Mouse (Mus musculus) kidney, embryonic 15.5 days (tissue): ENCODE measurements around the gene 6330409D20Rik. TPM values are rescaled to one million over a fixed set of nuclear protein-coding genes. Genes with fewer than 3 reads are reported as not detected.

Experiments used
- ATAC-seq: fragments of 200-750 bp; cut with Nextera tagmentation; replicated peaks from 2 replicates; pipeline ENCODE4 v1.8.0; 2017; ENCODE audit warnings: moderate TSS enrichment; ENCODE audit not compliant: low FRiP score
- H3K27ac ChIP-seq: fragments of 300-500 bp; sonication (generic); 2 replicates; pipeline ENCODE4 v1.5.1; 2015; ENCODE audit warnings: mild to moderate bottlenecking, inconsistent platforms
- H3K27me3 ChIP-seq: fragments of 300-500 bp; sonication (generic); 2 replicates; pipeline ENCODE4 v1.6.1; 2015; ENCODE audit warnings: inconsistent platforms
- H3K36me3 ChIP-seq: fragments of 300-500 bp; sonication (generic); 2 replicates; pipeline ENCODE4 v1.6.1; 2015; ENCODE audit warnings: inconsistent platforms
- H3K4me1 ChIP-seq: fragments of 300-500 bp; sonication (generic); 2 replicates; pipeline ENCODE4 v1.6.1; 2015; ENCODE audit warnings: inconsistent platforms
- H3K4me2 ChIP-seq: fragments of 300-500 bp; sonication (generic); 2 replicates; pipeline ENCODE4 v1.6.1; 2015; ENCODE audit warnings: moderate library complexity, mild to moderate bottlenecking, inconsistent platforms
- H3K4me3 ChIP-seq: fragments of 300-500 bp; sonication (generic); replicated peaks from 2 replicates; pipeline ENCODE4 v1.5.1; 2015; ENCODE audit warnings: mild to moderate bottlenecking, inconsistent platforms
- H3K9ac ChIP-seq: fragments of 300-500 bp; sonication (generic); 2 replicates; pipeline ENCODE4 v1.6.1; 2015; ENCODE audit warnings: mild to moderate bottlenecking, inconsistent platforms
- H3K9me3 ChIP-seq: fragments of 300-500 bp; sonication (generic); replicated peaks from 2 replicates; pipeline ENCODE4 v1.6.1; 2016; ENCODE audit warnings: inconsistent platforms
- WGBS: fragments of 180-500 bp; shearing (Covaris S2); methylation state at CpG from one replicate; pipeline ENCODE4 v1.1.7; 2015; ENCODE audit warnings: mixed read lengths; 5-methylcytosine and 5-hydroxymethylcytosine counted together
- polyA plus RNA-seq: library from polyadenylated mRNA; unstranded; fragments of >200 nt; fragmentation: Nextera tagmentation; extraction: Ambion mirVana; gene quantifications from 2 replicates; pipeline ENCODE4 v1.2.1, GENCODE M21; 2015

Gene 6330409D20Rik
- polyA plus RNA-seq, 1 experiment from 2014 or later: not detected

- Histone ChIP-seq H3K9ac (peak overlapping the region; percentile 26; the same call in 1 of the 2 replicates), H3K9me3 (no peaks in the 10 kb centered on the region), H3K27ac (peak overlapping the region; percentile 78), H3K4me2 (peak overlapping the region; percentile 71), H3K4me3 (peak overlapping the region; percentile 44), H3K4me1 (peaks cover 21% of the 10 kb centered on the region), H3K27me3 (no peaks in the 10 kb centered on the region), H3K36me3 (peaks cover 65% of the 10 kb centered on the region)
- WGBS: 11% methylated on average over 31 of the region's 31 CpGs
- ATAC-seq: peak; percentile 91
Measured at GRCm38 (mm10) chr2:32750887-32751664, 10.3 kb upstream of the 6330409D20Rik start.

- 76% methylated on average over 7 of the region's 7 CpGs for WGBS
- Histone ChIP-seq H3K27ac (no peak overlapping the region), H3K4me1 (peaks cover 21% of the 10 kb centered on the region), H3K9ac (no peak overlapping the region), H3K27me3 (no peaks in the 10 kb centered on the region), H3K36me3 (peaks cover 73% of the 10 kb centered on the region), H3K4me3 (no peak overlapping the region), H3K4me2 (no peak overlapping the region), H3K9me3 (no peaks in the 10 kb centered on the region)
- no peak for ATAC-seq
Measured at GRCm38 (mm10) chr2:32750199-32750598, 9.4 kb upstream of the 6330409D20Rik start.

- Histone ChIP-seq H3K36me3 (peaks cover 70% of the 10 kb centered on the region), H3K9me3 (no peaks in the 10 kb centered on the region), H3K4me3 (no peak overlapping the region), H3K4me1 (peaks cover 21% of the 10 kb centered on the region), H3K4me2 (no peak overlapping the region), H3K27me3 (no peaks in the 10 kb centered on the region), H3K27ac (no peak overlapping the region), H3K9ac (no peak overlapping the region)
- WGBS: 79% methylated on average over 16 of the region's 16 CpGs
- ATAC-seq: no peak
Measured at GRCm38 (mm10) chr2:32749082-32749481, 8.3 kb upstream of the 6330409D20Rik start.

GRCm38 (mm10) chr2:32744272-32744982 lies 3.6 kb upstream of the 6330409D20Rik start:
- H3K27ac ChIP-seq: no peak overlapping the region
- H3K9me3 ChIP-seq: no peaks in the 10 kb centered on the region
- H3K27me3 ChIP-seq: peaks cover 37% of the 10 kb centered on the region
- WGBS: 74% methylated on average over 15 of the region's 15 CpGs
- H3K4me2 ChIP-seq: no peak overlapping the region
- peaks cover 44% of the 10 kb centered on the region for H3K36me3 ChIP-seq
- ATAC-seq: no peak
- H3K9ac ChIP-seq: no peak overlapping the region
- peaks cover 17% of the 10 kb centered on the region for H3K4me1 ChIP-seq
- H3K4me3 ChIP-seq: no peak overlapping the region

GRCm38 (mm10) chr2:32742173-32742531 lies 1.3 kb upstream of the 6330409D20Rik start:
- no peaks in the 10 kb centered on the region for H3K9me3 ChIP-seq

GRCm38 (mm10) chr2:32741273-32742172 lies 707 bp upstream of the 6330409D20Rik start:
- peak overlapping the region; percentile 30; the same call in 1 of the 2 replicates for H3K9ac ChIP-seq
- no peaks in the 10 kb centered on the region for H3K9me3 ChIP-seq
- peak; percentile 40; the same call in 1 of the 2 replicates for ATAC-seq
- H3K27ac ChIP-seq: no peak overlapping the region; the same call in 1 of the 2 replicates
- 4% methylated on average over 56 of the region's 58 CpGs for WGBS
- H3K27me3 ChIP-seq: peaks cover 37% of the 10 kb centered on the region
- H3K4me1 ChIP-seq: peaks cover 17% of the 10 kb centered on the region
- H3K4me2 ChIP-seq: peak overlapping the region; percentile 92
- H3K4me3 ChIP-seq: peak overlapping the region; percentile 51
- H3K36me3 ChIP-seq: peaks cover 19% of the 10 kb centered on the region

More at GRCm38 (mm10) chr2:32742173-32742531, 1.3 kb upstream of the 6330409D20Rik start:
- H3K27ac ChIP-seq: no peak overlapping the region; the same call in 1 of the 2 replicates
- no peak overlapping the region for H3K9ac ChIP-seq
- peaks cover 37% of the 10 kb centered on the region for H3K27me3 ChIP-seq
- WGBS: 12% methylated on average over 18 of the region's 18 CpGs
- peak overlapping the region; percentile 51 for H3K4me3 ChIP-seq
- peaks cover 25% of the 10 kb centered on the region for H3K36me3 ChIP-seq
- H3K4me2 ChIP-seq: peak overlapping the region; percentile 92
- ATAC-seq: peak; percentile 46; the same call in 1 of the 2 replicates
- H3K4me1 ChIP-seq: peaks cover 17% of the 10 kb centered on the region

- H3K4me1 ChIP-seq: peaks cover 37% of the 10 kb centered on the region
- no peak overlapping the region for H3K9ac ChIP-seq
- no peak overlapping the region for H3K27ac ChIP-seq
- H3K27me3 ChIP-seq: peaks cover 37% of the 10 kb centered on the region
- no peak for ATAC-seq
- no peak overlapping the region for H3K4me2 ChIP-seq
- no peaks in the 10 kb centered on the region for H3K36me3 ChIP-seq
- H3K4me3 ChIP-seq: no peak overlapping the region
- H3K9me3 ChIP-seq: no peaks in the 10 kb centered on the region
- 73% methylated on average over 4 of the region's 4 CpGs for WGBS
Measured at GRCm38 (mm10) chr2:32739311-32739710, 1.5 kb downstream of the 6330409D20Rik start.

GRCm38 (mm10) chr2:32737008-32737407 lies 3.8 kb downstream of the 6330409D20Rik start:
- Histone ChIP-seq H3K9ac (no peak overlapping the region), H3K9me3 (no peaks in the 10 kb centered on the region), H3K4me1 (peaks cover 46% of the 10 kb centered on the region), H3K27me3 (peaks cover 25% of the 10 kb centered on the region), H3K4me3 (no peak overlapping the region), H3K4me2 (no peak overlapping the region), H3K27ac (no peak overlapping the region), H3K36me3 (no peaks in the 10 kb centered on the region)
- ATAC-seq: no peak
- WGBS: 66% methylated on average over 6 of the region's 6 CpGs

GRCm38 (mm10) chr2:32736306-32736829 lies 4.4 kb downstream of the 6330409D20Rik start:
- WGBS: 59% methylated on average over 3 of the region's 3 CpGs
- no peak overlapping the region for H3K9ac ChIP-seq
- H3K27me3 ChIP-seq: peaks cover 18% of the 10 kb centered on the region
- H3K4me2 ChIP-seq: no peak overlapping the region
- no peak overlapping the region for H3K27ac ChIP-seq
- H3K9me3 ChIP-seq: no peaks in the 10 kb centered on the region
- peaks cover 46% of the 10 kb centered on the region for H3K4me1 ChIP-seq
- no peak overlapping the region for H3K4me3 ChIP-seq
- ATAC-seq: no peak
- H3K36me3 ChIP-seq: no peaks in the 10 kb centered on the region

GRCm38 (mm10) chr2:32734933-32735332 lies 5.9 kb downstream of the 6330409D20Rik start:
- Histone ChIP-seq H3K4me2 (peak overlapping the region; percentile 13), H3K36me3 (no peaks in the 10 kb centered on the region), H3K4me1 (peaks cover 52% of the 10 kb centered on the region), H3K4me3 (no peak overlapping the region; the same call in 1 of the 2 replicates), H3K9ac (no peak overlapping the region), H3K27ac (peak overlapping the region; percentile 78), H3K27me3 (peaks cover 4% of the 10 kb centered on the region), H3K9me3 (no peaks in the 10 kb centered on the region)
- 42% methylated on average over 4 of the region's 4 CpGs for WGBS
- ATAC-seq: 0 out of 2 replicates have a peak, but pooled peaks have one; percentile 13

GRCm38 (mm10) chr2:32734480-32734879 lies 6.3 kb downstream of the 6330409D20Rik start:
- Histone ChIP-seq H3K4me3 (no peak overlapping the region; the same call in 1 of the 2 replicates), H3K27me3 (no peaks in the 10 kb centered on the region; the same call in 1 of the 2 replicates), H3K36me3 (no peaks in the 10 kb centered on the region), H3K4me1 (peaks cover 56% of the 10 kb centered on the region), H3K4me2 (peak overlapping the region; percentile 13), H3K27ac (peak overlapping the region; percentile 78), H3K9ac (no peak overlapping the region), H3K9me3 (no peaks in the 10 kb centered on the region)
- 37% methylated on average over 4 of the region's 4 CpGs for WGBS
- peak; percentile 55; the same call in 1 of the 2 replicates for ATAC-seq
